Mouse (Mus musculus): ENCODE measurements around the gene Mlh3. TPM values are rescaled to one million over a fixed set of nuclear protein-coding genes. Genes with fewer than 3 reads are reported as not detected.
A peak's percentile ranks its signal among the peaks of the same experiment; 100 is the strongest.

Mlh3 gene
- polyA plus RNA-seq, 1 experiment from 2014 or later: 8.2 TPM

DNA sequence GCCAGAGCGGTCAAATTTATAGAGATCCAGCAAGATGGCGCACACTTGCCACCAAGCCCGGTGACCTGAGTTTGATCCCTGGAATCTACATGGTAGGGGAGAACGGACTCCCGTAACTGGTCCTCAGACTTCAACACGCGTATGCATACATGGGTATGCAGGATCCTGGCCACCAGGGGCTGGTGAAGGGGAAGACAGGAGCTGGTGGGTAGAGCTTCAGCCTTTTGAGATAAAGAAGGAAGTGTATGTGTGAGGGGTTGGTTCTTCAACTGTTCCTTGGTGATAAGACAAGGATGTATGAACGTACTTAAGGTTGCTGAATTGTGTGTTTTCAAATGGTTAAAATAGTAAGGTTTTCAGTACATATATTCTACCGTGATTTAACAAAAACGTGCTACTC is 8.5 kb upstream of the Mlh3 start:
- no peak for DNase-seq (ENCODE audit: low spot score)
- peaks cover 19% of the 10 kb centered on the region for H3K36me3 ChIP-seq
- no peaks in the 10 kb centered on the region for H3K27me3 ChIP-seq (ENCODE audit: low read depth, poor library complexity, severe bottlenecking)
- H3K9me3 ChIP-seq (replicated peaks): no peaks in the 10 kb centered on the region
- no peak overlapping the region for H3K4me3 ChIP-seq
- WGBS: 94% methylated on average over 10 of the region's 10 CpGs
- peaks cover 7% of the 10 kb centered on the region for H3K4me1 ChIP-seq
- H3K27ac ChIP-seq: no peak overlapping the region

DNA sequence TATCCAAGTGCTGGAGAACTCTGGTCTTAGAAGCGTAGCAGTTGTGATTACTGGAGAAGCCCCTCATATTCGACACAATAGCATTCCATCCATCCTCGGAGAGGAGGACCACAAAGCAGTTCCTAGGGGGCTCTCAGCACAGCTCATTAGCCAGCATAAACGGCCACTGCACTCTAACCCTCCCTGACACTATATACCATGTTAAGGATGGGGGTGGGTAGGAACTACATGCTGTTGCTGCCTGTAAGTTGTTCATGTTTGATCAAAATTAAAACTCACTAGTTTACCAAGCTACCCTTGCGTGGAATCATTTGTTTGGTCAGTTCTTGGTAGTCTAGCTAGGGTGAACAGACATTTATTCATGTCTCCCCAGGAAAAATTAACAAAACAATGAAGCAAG is 5.9 kb upstream of the Mlh3 start:
- H3K27me3 ChIP-seq (ENCODE audit: low read depth, poor library complexity, severe bottlenecking): no peaks in the 10 kb centered on the region
- no peaks in the 10 kb centered on the region for H3K9me3 ChIP-seq (replicated peaks)
- H3K4me1 ChIP-seq: peaks cover 13% of the 10 kb centered on the region
- H3K4me3 ChIP-seq: no peak overlapping the region
- no peak overlapping the region for H3K27ac ChIP-seq
- WGBS: 80% methylated on average over 5 of the region's 5 CpGs
- peaks cover 19% of the 10 kb centered on the region for H3K36me3 ChIP-seq
- DNase-seq (ENCODE audit: low spot score): no peak

DNA sequence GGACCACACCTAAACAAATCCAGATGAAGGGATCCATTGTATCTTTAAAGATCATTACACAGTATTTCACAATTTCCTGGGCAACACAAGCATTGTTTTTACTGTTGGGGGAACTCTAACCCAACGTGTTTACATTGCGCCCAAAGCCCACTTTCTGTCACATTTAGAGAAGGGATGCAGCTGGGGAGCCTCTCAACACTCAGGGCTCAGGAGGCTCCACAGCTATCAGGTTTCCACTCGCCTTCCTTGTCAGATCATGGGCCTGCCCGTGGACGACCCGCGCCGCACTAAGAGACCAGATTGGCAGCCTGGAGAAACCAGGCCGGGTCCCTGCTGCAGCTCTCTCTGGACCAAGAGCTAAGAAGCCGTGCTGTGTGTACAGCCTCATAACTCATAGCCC is 3.1 kb upstream of the Mlh3 start:
- no peak overlapping the region for H3K4me3 ChIP-seq

DNA sequence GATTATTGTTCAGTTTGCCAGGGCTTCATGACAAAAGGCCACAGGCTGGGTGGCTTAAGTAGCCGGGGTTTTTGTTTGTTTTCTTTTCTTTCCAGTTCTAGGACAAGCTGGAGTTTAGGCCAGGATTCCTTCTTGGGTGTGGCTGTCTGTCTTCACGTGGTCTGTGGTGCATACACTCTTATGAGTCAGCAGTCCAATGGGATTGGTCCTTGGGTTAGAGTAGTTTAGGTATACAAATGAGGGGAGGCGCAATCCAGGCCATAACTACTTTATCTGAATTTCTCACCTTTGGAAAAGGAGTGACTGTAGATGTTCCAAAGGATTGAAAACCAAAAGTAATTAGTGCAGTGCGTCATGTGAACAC is 1.4 kb upstream of the Mlh3 start:
- Histone ChIP-seq H3K4me1 (peaks cover 17% of the 10 kb centered on the region), H3K36me3 (peaks cover 34% of the 10 kb centered on the region), H3K4me3 (no peak overlapping the region), H3K27ac (no peak overlapping the region), H3K9me3 (replicated peaks) (no peaks in the 10 kb centered on the region), H3K27me3 (ENCODE audit: low read depth, poor library complexity, severe bottlenecking) (no peaks in the 10 kb centered on the region)
- 73% methylated on average over 4 of the region's 4 CpGs for WGBS
- DNase-seq (ENCODE audit: low spot score): no peak

More for the DNA sequence above, 3.1 kb upstream of the Mlh3 start:
- peak overlapping the region; percentile 50; the same call in 1 of the 2 replicates for H3K27ac ChIP-seq
- H3K36me3 ChIP-seq: peaks cover 26% of the 10 kb centered on the region
- H3K27me3 ChIP-seq (ENCODE audit: low read depth, poor library complexity, severe bottlenecking): no peaks in the 10 kb centered on the region
- DNase-seq (ENCODE audit: low spot score): no peak
- no peaks in the 10 kb centered on the region for H3K9me3 ChIP-seq (replicated peaks)
- WGBS: 75% methylated on average over 10 of the region's 10 CpGs
- H3K4me1 ChIP-seq: peaks cover 17% of the 10 kb centered on the region

DNA sequence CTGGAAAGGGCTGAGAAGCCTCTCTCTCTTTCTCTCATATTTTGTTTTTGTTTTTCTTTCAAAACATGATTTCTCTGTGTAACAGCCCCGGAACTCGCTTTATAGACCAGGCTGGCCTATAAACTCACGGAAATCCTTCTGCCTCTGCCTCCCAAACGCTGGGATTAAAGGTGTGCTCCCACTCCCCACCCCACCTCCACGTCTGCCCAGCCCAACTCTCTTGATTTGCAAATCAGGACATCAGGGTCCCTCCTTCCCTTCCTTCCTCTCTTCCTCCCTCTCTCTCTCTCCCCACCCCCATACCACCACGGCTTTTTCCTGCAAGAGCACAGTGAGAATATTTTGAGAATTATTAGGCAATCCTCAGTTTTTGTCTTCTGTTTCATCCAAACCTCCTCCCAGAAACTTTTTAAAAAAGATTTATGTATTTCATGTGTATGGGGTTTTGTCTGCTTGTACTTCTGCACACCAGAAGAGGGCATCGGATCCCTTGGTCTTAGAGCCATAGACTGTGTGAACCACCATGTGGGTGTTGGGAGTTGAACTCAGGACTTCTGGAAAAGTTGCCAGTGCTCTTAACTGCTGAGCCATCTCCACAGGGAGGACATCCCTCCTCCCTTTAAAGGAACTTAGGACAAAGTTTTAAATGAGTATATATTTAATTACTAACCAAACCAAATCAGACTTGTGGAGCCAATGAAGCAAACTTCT is 888 bp upstream of the Mlh3 start:
- H3K27me3 ChIP-seq (ENCODE audit: low read depth, poor library complexity, severe bottlenecking): no peaks in the 10 kb centered on the region
- no peak for DNase-seq (ENCODE audit: low spot score)
- H3K4me3 ChIP-seq: no peak overlapping the region; the same call in 1 of the 2 replicates
- peak overlapping the region; percentile 93; the same call in 1 of the 2 replicates for H3K27ac ChIP-seq
- peaks cover 17% of the 10 kb centered on the region for H3K4me1 ChIP-seq
- 77% methylated on average over 7 of the region's 7 CpGs for WGBS
- peaks cover 34% of the 10 kb centered on the region for H3K36me3 ChIP-seq
- no peaks in the 10 kb centered on the region for H3K9me3 ChIP-seq (replicated peaks)

DNA sequence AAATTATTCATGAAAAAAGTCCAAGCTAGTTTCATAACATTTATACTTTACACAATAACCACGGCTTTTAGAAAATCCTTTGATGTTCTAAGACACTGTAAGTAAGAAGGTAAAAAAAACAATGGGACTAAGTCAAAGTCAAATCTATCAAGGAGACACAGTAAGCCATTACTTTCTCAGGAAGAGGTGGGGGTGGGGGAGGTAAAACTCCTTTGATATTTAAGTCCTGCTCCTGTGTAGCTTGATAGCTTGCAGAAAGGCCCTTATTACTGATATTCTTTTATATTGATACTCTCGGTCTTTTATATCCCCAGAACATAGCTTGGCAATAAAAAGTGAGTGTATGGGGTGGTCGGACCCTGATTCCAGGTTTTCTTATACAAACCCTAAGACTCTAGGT is 578 bp downstream of the Mlh3 start:
- H3K4me3 ChIP-seq: peak overlapping the region; percentile 62
- H3K27ac ChIP-seq: peak overlapping the region; percentile 93
- 62% methylated on average over 3 of the region's 3 CpGs for WGBS
- H3K9me3 ChIP-seq (replicated peaks): no peaks in the 10 kb centered on the region
- H3K4me1 ChIP-seq: peaks cover 30% of the 10 kb centered on the region
- peaks cover 24% of the 10 kb centered on the region for H3K36me3 ChIP-seq
- H3K27me3 ChIP-seq (ENCODE audit: low read depth, poor library complexity, severe bottlenecking): no peaks in the 10 kb centered on the region
- DNase-seq (ENCODE audit: low spot score): no peak

DNA sequence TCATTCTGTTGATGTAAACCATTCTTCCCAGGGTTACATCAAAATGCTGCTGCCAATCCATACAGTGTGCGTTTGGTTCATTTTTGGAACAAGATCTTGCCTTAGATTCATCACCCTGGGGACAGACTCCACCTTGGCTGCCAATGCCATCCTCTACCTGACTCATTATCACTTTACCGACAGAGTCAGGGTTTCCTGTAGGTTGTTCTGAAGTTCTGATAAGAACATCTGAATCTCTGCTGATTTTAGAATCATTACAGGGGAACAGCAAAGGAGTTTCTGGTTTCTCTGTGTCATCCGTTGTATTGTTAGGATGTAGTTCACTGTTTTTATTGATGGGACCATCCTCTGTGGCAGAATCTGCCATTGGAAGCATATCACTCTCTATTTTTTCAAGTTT is 4.2 kb downstream of the Mlh3 start:
- no peak for DNase-seq (ENCODE audit: low spot score)
- Histone ChIP-seq H3K4me3 (no peak overlapping the region), H3K27ac (no peak overlapping the region), H3K9me3 (replicated peaks) (no peaks in the 10 kb centered on the region), H3K4me1 (peaks cover 48% of the 10 kb centered on the region), H3K36me3 (peaks cover 15% of the 10 kb centered on the region), H3K27me3 (ENCODE audit: low read depth, poor library complexity, severe bottlenecking) (no peaks in the 10 kb centered on the region)
- 90% methylated on average over 3 of the region's 3 CpGs for WGBS

DNA sequence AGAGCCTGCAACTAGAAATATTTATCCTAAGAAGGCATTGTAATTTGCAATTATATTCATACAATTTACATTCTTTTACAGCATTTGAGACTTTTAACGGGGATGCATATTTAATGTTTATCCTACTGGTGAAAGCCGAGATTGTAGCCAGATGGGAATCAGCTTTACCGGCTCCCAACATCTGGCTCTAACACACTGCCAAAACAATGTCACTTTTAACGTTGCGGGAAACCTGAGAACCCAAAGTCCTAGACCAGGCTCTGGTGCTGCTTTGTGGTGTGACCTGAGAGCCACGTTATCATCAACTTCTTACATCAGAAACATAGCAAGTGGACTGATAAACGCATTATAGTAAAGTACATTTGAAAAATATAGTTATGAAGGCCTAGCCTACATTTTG is 5.5 kb downstream of the Mlh3 start:
- Histone ChIP-seq H3K36me3 (peaks cover 15% of the 10 kb centered on the region), H3K27me3 (ENCODE audit: low read depth, poor library complexity, severe bottlenecking) (no peaks in the 10 kb centered on the region), H3K4me3 (no peak overlapping the region), H3K4me1 (peaks cover 41% of the 10 kb centered on the region), H3K9me3 (replicated peaks) (no peaks in the 10 kb centered on the region), H3K27ac (peak overlapping the region; percentile 67; the same call in 1 of the 2 replicates)
- 41% methylated on average over 7 of the region's 7 CpGs for WGBS
- peak; percentile 48 for DNase-seq (ENCODE audit: low spot score)

DNA sequence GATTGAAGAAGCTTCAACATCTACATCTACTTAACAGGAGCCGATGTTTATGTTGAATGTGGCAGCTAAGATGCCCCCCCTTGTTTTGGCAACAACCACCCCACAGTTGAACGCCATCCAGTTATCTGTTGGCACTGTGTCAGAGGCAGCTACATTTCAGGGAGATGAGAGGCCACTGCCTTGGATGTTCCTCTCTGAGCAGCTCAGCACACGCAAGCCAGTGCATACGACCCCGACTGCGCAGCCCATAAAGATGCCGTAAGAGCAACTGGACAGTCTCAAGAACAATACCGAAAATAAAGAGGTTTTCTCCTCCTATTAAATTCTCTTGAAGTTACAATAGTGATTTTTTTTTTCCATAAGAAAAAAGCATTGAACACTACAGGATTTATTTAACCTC is 5.9 kb downstream of the Mlh3 start:
- 81% methylated on average over 8 of the region's 8 CpGs for WGBS
- Histone ChIP-seq H3K36me3 (peaks cover 15% of the 10 kb centered on the region), H3K9me3 (replicated peaks) (no peaks in the 10 kb centered on the region), H3K4me1 (peaks cover 38% of the 10 kb centered on the region), H3K27ac (peak overlapping the region; percentile 67; the same call in 1 of the 2 replicates), H3K27me3 (ENCODE audit: low read depth, poor library complexity, severe bottlenecking) (no peaks in the 10 kb centered on the region), H3K4me3 (no peak overlapping the region)
- no peak for DNase-seq (ENCODE audit: low spot score)

DNA sequence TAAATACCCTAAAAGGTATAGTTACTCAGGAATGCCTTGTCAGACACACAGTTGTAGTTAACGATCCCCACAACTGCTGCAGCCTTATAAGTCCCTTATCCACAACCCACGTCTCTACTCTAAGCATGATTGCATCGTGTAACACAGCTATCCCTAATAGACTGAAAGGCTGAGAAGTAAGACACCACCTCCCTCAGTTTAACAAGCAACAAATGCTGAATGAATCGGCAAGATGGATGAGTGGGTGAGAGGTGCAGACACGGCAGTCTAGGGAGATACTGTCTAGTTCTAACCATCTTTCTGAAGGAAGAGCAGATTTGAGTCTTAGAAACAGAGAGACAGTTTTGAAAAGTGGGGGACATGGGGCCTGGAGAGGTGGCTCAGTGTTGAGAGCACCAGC is 7.2 kb downstream of the Mlh3 start:
- peak overlapping the region; percentile 73 for H3K27ac ChIP-seq
- no peak for DNase-seq (ENCODE audit: low spot score)
- H3K4me1 ChIP-seq: peaks cover 38% of the 10 kb centered on the region
- H3K27me3 ChIP-seq (ENCODE audit: low read depth, poor library complexity, severe bottlenecking): no peaks in the 10 kb centered on the region
- H3K36me3 ChIP-seq: peaks cover 5% of the 10 kb centered on the region
- no peak overlapping the region for H3K4me3 ChIP-seq
- H3K9me3 ChIP-seq (replicated peaks): no peaks in the 10 kb centered on the region
- WGBS: 77% methylated on average over 5 of the region's 5 CpGs

DNA sequence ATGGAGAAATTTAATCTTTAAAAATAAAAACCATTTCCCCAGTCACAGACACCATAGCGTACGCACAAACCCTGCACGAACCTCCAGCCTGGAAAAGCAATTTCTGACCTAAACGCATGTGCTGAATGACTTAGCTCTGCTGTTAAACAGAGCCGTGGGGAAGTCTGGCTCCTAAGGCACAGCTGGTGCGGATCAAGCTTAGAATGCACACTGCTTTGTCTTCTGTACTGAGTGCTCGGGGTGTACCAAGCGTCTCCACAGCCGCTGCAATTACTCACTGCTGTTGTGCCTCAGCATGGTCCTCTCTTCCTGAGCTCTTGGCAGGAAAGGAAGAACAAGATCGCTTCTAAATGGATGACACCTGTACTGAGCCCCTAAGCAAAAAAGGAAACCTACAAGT is 7.9 kb downstream of the Mlh3 start:
- Histone ChIP-seq H3K4me1 (peaks cover 38% of the 10 kb centered on the region), H3K27me3 (ENCODE audit: low read depth, poor library complexity, severe bottlenecking) (no peaks in the 10 kb centered on the region), H3K9me3 (replicated peaks) (no peaks in the 10 kb centered on the region), H3K36me3 (peaks cover 4% of the 10 kb centered on the region), H3K27ac (peak overlapping the region; percentile 73), H3K4me3 (no peak overlapping the region)
- peak; percentile 71 for DNase-seq (ENCODE audit: low spot score)
- WGBS: 47% methylated on average over 10 of the region's 10 CpGs

DNA sequence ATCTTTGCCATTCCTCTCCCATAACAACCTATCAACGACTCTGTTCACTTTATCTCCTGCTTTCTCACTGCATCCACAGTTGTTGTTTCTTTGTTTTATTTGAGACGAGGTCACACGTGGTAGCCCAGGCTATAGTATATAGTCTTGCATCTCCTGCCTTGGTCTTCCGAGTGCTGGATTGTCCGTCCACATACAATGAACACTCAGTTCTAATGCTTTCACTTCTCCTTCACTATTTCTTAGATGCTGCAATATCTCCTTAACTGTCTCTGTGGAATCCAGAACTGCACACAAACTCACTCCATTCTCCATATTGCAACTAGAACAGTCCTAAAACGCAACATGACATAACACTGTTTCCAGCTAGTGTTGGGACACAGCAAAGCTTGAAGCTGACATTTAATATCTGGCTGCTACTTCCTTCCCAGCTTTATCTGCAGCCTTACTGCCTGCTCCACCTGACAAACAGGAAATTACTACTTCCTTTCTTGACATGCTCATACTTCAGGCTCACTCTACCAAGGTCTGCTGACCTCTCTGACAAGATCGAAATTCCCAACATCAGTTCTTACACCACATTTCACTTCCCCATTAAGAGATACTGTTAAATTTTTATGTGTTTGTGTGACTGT is 13.3 kb downstream of the Mlh3 start:
- WGBS: 89% methylated on average over 7 of the region's 7 CpGs
- no peak overlapping the region for H3K4me3 ChIP-seq
- H3K4me1 ChIP-seq: peaks cover 20% of the 10 kb centered on the region
- H3K27me3 ChIP-seq (ENCODE audit: low read depth, poor library complexity, severe bottlenecking): no peaks in the 10 kb centered on the region
- no peaks in the 10 kb centered on the region for H3K9me3 ChIP-seq (replicated peaks)
- no peak for DNase-seq (ENCODE audit: low spot score)
- no peaks in the 10 kb centered on the region; the same call in 1 of the 2 replicates for H3K36me3 ChIP-seq
- H3K27ac ChIP-seq: peak overlapping the region; percentile 2; the same call in 1 of the 2 replicates

DNA sequence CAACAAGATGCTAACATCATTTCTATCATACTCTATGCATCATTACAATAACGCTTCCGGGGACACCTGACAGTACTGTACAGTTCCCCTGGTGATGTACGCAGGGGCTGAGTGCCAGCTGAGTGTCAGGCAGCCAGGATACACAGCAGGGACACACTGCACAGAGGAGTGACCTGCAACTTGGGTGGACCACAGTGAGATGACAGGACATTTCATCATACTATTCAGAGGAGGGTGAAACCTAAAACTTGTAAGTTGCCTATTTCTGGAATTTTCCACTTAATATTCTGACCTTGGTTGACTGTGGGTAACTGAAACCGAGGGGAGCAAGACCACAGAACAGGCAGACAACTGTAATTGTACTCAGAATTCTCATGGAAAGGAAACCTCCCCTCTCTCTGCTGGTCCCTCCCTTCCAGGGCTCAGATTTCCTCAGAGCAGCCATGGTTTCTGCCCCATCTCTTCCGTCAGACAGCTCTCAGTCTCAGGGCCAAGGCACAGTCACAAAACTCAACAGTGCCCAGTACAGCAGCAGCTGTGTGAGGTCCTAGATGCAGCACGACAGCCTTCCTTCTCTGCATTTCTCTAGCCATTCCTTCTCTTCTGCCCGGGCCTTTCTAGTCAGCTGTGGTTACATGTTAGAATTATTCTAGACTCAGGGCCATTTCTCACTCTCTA is 14.2 kb downstream of the Mlh3 start:
- Histone ChIP-seq H3K4me3 (no peak overlapping the region), H3K36me3 (no peaks in the 10 kb centered on the region; the same call in 1 of the 2 replicates), H3K9me3 (replicated peaks) (no peaks in the 10 kb centered on the region), H3K27ac (peak overlapping the region; percentile 46; the same call in 1 of the 2 replicates), H3K27me3 (ENCODE audit: low read depth, poor library complexity, severe bottlenecking) (no peaks in the 10 kb centered on the region), H3K4me1 (peaks cover 15% of the 10 kb centered on the region)
- DNase-seq (ENCODE audit: low spot score): no peak
- WGBS: 72% methylated on average over 7 of the region's 7 CpGs
